Mouse (Mus musculus): ENCODE measurements around the gene Tnfrsf21. TPM values are rescaled to one million over a fixed set of nuclear protein-coding genes. Genes with fewer than 3 reads are reported as not detected.

Gene Tnfrsf21
- polyA plus RNA-seq, 1 experiment from 2014 or later = 24.9 TPM

GRCm38 (mm10) chr17:42999446-42999977, 16.8 kb upstream of the Tnfrsf21 start:
- no peaks in the 10 kb centered on the region for H3K27me3 ChIP-seq
- 70% methylated on average over 7 of the region's 7 CpGs for WGBS

GRCm38 (mm10) chr17:43000598-43000997, 15.8 kb upstream of the Tnfrsf21 start:
- Histone ChIP-seq H3K4me3 (no peak overlapping the region), H3K9ac (no peak overlapping the region), H3K9me3 (no peaks in the 10 kb centered on the region), H3K36me3 (no peaks in the 10 kb centered on the region), H3K4me2 (no peak overlapping the region), H3K4me1 (peaks cover 2% of the 10 kb centered on the region; the same call in 1 of the 2 replicates), H3K27ac (no peak overlapping the region), H3K27me3 (no peaks in the 10 kb centered on the region)
- ATAC-seq (ENCODE audit: insufficient number of reproducible peaks, insufficient read depth, low FRiP score, low TSS enrichment, low read depth) = no peak
- 86% methylated on average over 7 of the region's 7 CpGs for WGBS

More at GRCm38 (mm10) chr17:42999446-42999977, 16.8 kb upstream of the Tnfrsf21 start:
- Histone ChIP-seq H3K9me3 (no peaks in the 10 kb centered on the region), H3K4me3 (no peak overlapping the region), H3K9ac (no peak overlapping the region), H3K4me1 (peaks cover 2% of the 10 kb centered on the region; the same call in 1 of the 2 replicates), H3K27ac (no peak overlapping the region), H3K4me2 (no peak overlapping the region), H3K36me3 (no peaks in the 10 kb centered on the region)
- ATAC-seq (ENCODE audit: insufficient number of reproducible peaks, insufficient read depth, low FRiP score, low TSS enrichment, low read depth) = no peak

GRCm38 (mm10) chr17:43012718-43013117, 3.6 kb upstream of the Tnfrsf21 start:
- Histone ChIP-seq H3K27ac (no peak overlapping the region), H3K9ac (no peak overlapping the region), H3K36me3 (no peaks in the 10 kb centered on the region), H3K4me2 (no peak overlapping the region), H3K4me1 (0 out of 2 replicates have a peak, but pooled peaks cover under 1% of the 10 kb centered on the region), H3K27me3 (peaks cover 6% of the 10 kb centered on the region), H3K4me3 (no peak overlapping the region), H3K9me3 (no peaks in the 10 kb centered on the region)
- no peak for ATAC-seq (ENCODE audit: insufficient number of reproducible peaks, insufficient read depth, low FRiP score, low TSS enrichment, low read depth)
- 18% methylated on average over 6 of the region's 6 CpGs for WGBS

GRCm38 (mm10) chr17:43017341-43018052, 1.1 kb downstream of the Tnfrsf21 start:
- Histone ChIP-seq H3K27me3 (no peaks in the 10 kb centered on the region; the same call in 1 of the 2 replicates), H3K4me3 (peak overlapping the region; percentile 84), H3K4me1 (peaks cover 7% of the 10 kb centered on the region; the same call in 1 of the 2 replicates), H3K9me3 (no peaks in the 10 kb centered on the region), H3K36me3 (no peaks in the 10 kb centered on the region; the same call in 1 of the 2 replicates), H3K27ac (0 out of 2 replicates have a peak overlapping the region, but pooled peaks have one; percentile 85), H3K4me2 (peak overlapping the region; percentile 89), H3K9ac (peak overlapping the region; percentile 84)
- ATAC-seq (ENCODE audit: insufficient number of reproducible peaks, insufficient read depth, low FRiP score, low TSS enrichment, low read depth) = no peak
- WGBS = 2% methylated on average over 40 of the region's 40 CpGs

- peak overlapping the region; percentile 84 for H3K4me3 ChIP-seq
- no peaks in the 10 kb centered on the region; the same call in 1 of the 2 replicates for H3K27me3 ChIP-seq
- ATAC-seq (ENCODE audit: insufficient number of reproducible peaks, insufficient read depth, low FRiP score, low TSS enrichment, low read depth) = no peak
- H3K4me2 ChIP-seq = peak overlapping the region; percentile 89
- peak overlapping the region; percentile 84 for H3K9ac ChIP-seq
- H3K9me3 ChIP-seq = no peaks in the 10 kb centered on the region
- no peaks in the 10 kb centered on the region; the same call in 1 of the 2 replicates for H3K36me3 ChIP-seq
- H3K27ac ChIP-seq = no peak overlapping the region
- peaks cover 7% of the 10 kb centered on the region; the same call in 1 of the 2 replicates for H3K4me1 ChIP-seq
Measured at GRCm38 (mm10) chr17:43018071-43018470, 1.7 kb downstream of the Tnfrsf21 start.

GRCm38 (mm10) chr17:43019660-43020059, 3.3 kb downstream of the Tnfrsf21 start:
- Histone ChIP-seq H3K4me1 (peaks cover 7% of the 10 kb centered on the region; the same call in 1 of the 2 replicates), H3K4me2 (no peak overlapping the region), H3K4me3 (no peak overlapping the region), H3K9ac (no peak overlapping the region), H3K27ac (no peak overlapping the region), H3K36me3 (no peaks in the 10 kb centered on the region; the same call in 1 of the 2 replicates), H3K27me3 (no peaks in the 10 kb centered on the region), H3K9me3 (no peaks in the 10 kb centered on the region)
- no peak for ATAC-seq (ENCODE audit: insufficient number of reproducible peaks, insufficient read depth, low FRiP score, low TSS enrichment, low read depth)
- 96% methylated on average over 9 of the region's 9 CpGs for WGBS

- no peaks in the 10 kb centered on the region; the same call in 1 of the 2 replicates for H3K36me3 ChIP-seq
- H3K9ac ChIP-seq = no peak overlapping the region
- ATAC-seq (ENCODE audit: insufficient number of reproducible peaks, insufficient read depth, low FRiP score, low TSS enrichment, low read depth) = no peak
- WGBS = 90% methylated on average over 5 of the region's 5 CpGs
- peaks cover 7% of the 10 kb centered on the region; the same call in 1 of the 2 replicates for H3K4me1 ChIP-seq
- H3K27ac ChIP-seq = no peak overlapping the region
- no peak overlapping the region for H3K4me3 ChIP-seq
- no peaks in the 10 kb centered on the region for H3K27me3 ChIP-seq
- no peak overlapping the region for H3K4me2 ChIP-seq
- no peaks in the 10 kb centered on the region for H3K9me3 ChIP-seq
Measured at GRCm38 (mm10) chr17:43021017-43021416, 4.7 kb downstream of the Tnfrsf21 start.

- Histone ChIP-seq H3K9me3 (no peaks in the 10 kb centered on the region), H3K4me3 (no peak overlapping the region), H3K36me3 (no peaks in the 10 kb centered on the region; the same call in 1 of the 2 replicates), H3K27ac (no peak overlapping the region), H3K27me3 (no peaks in the 10 kb centered on the region), H3K9ac (no peak overlapping the region), H3K4me1 (peaks cover 7% of the 10 kb centered on the region; the same call in 1 of the 2 replicates), H3K4me2 (no peak overlapping the region)
- WGBS = 93% methylated on average over 9 of the region's 9 CpGs
- ATAC-seq (ENCODE audit: insufficient number of reproducible peaks, insufficient read depth, low FRiP score, low TSS enrichment, low read depth) = no peak
Measured at GRCm38 (mm10) chr17:43022056-43022455, 5.7 kb downstream of the Tnfrsf21 start.

GRCm38 (mm10) chr17:43023637-43024217, 7.4 kb downstream of the Tnfrsf21 start:
- H3K4me1 ChIP-seq = 0 out of 2 replicates have a peak, but pooled peaks cover 2% of the 10 kb centered on the region
- H3K27me3 ChIP-seq = no peaks in the 10 kb centered on the region
- H3K4me3 ChIP-seq = no peak overlapping the region
- H3K36me3 ChIP-seq = no peaks in the 10 kb centered on the region; the same call in 1 of the 2 replicates
- no peak overlapping the region for H3K27ac ChIP-seq
- no peak overlapping the region for H3K4me2 ChIP-seq
- no peak overlapping the region for H3K9ac ChIP-seq
- WGBS = 88% methylated on average over 12 of the region's 12 CpGs
- no peak for ATAC-seq (ENCODE audit: insufficient number of reproducible peaks, insufficient read depth, low FRiP score, low TSS enrichment, low read depth)
- no peaks in the 10 kb centered on the region for H3K9me3 ChIP-seq

GRCm38 (mm10) chr17:43024531-43024930, 8.2 kb downstream of the Tnfrsf21 start:
- no peak overlapping the region for H3K4me2 ChIP-seq
- no peaks in the 10 kb centered on the region for H3K4me1 ChIP-seq
- ATAC-seq (ENCODE audit: insufficient number of reproducible peaks, insufficient read depth, low FRiP score, low TSS enrichment, low read depth) = no peak
- no peak overlapping the region for H3K4me3 ChIP-seq
- no peaks in the 10 kb centered on the region for H3K9me3 ChIP-seq
- no peak overlapping the region for H3K9ac ChIP-seq
- H3K27ac ChIP-seq = no peak overlapping the region
- 84% methylated on average over 3 of the region's 3 CpGs for WGBS
- no peaks in the 10 kb centered on the region; the same call in 1 of the 2 replicates for H3K36me3 ChIP-seq
- H3K27me3 ChIP-seq = no peaks in the 10 kb centered on the region

GRCm38 (mm10) chr17:43025048-43025447, 8.7 kb downstream of the Tnfrsf21 start:
- 88% methylated on average over 6 of the region's 6 CpGs for WGBS
- ATAC-seq (ENCODE audit: insufficient number of reproducible peaks, insufficient read depth, low FRiP score, low TSS enrichment, low read depth) = no peak
- no peaks in the 10 kb centered on the region for H3K9me3 ChIP-seq

More at GRCm38 (mm10) chr17:43025048-43025447, 8.7 kb downstream of the Tnfrsf21 start:
- no peak overlapping the region for H3K4me2 ChIP-seq
- no peak overlapping the region for H3K9ac ChIP-seq
- H3K36me3 ChIP-seq = no peaks in the 10 kb centered on the region; the same call in 1 of the 2 replicates
- H3K27me3 ChIP-seq = no peaks in the 10 kb centered on the region
- no peak overlapping the region for H3K4me3 ChIP-seq
- no peaks in the 10 kb centered on the region for H3K4me1 ChIP-seq
- H3K27ac ChIP-seq = no peak overlapping the region
